Mouse (Mus musculus) ES-Bruce4 (cell line): Measurements from ENCODE around the gene Ttc8. TPM values are rescaled to one million over a fixed set of nuclear protein-coding genes. Genes with fewer than 3 reads are reported as not detected.

Experiments used
- H3K27ac ChIP-seq: 2 replicates; pipeline ENCODE4 v1.5.1; 2012; ENCODE audit warnings: low read length, inconsistent platforms; ENCODE audit not compliant: insufficient read depth
- H3K27me3 ChIP-seq: 2 replicates; pipeline ENCODE4 v1.6.1; 2012; ENCODE audit warnings: mild to moderate bottlenecking, low read length, inconsistent platforms; ENCODE audit not compliant: control insufficient read depth, poor library complexity, insufficient read depth, severe bottlenecking
- H3K36me3 ChIP-seq: 2 replicates; pipeline ENCODE4 v1.6.1; 2012; ENCODE audit warnings: inconsistent platforms, mild to moderate bottlenecking, low read length, moderate library complexity; ENCODE audit not compliant: control insufficient read depth, poor library complexity, insufficient read depth, severe bottlenecking
- H3K4me1 ChIP-seq: one replicate; pipeline ENCODE4 v1.8.1; 2011; ENCODE audit warnings: low read length; ENCODE audit not compliant: control insufficient read depth, insufficient read depth
- H3K4me3 ChIP-seq: 2 replicates; pipeline ENCODE4 v1.5.1; 2011; ENCODE audit warnings: low read depth, mild to moderate bottlenecking, low read length
- H3K9ac ChIP-seq: 2 replicates; pipeline ENCODE4 v1.6.1; 2012; ENCODE audit warnings: low read depth, mild to moderate bottlenecking, inconsistent platforms; ENCODE audit not compliant: poor library complexity, severe bottlenecking
- H3K9me3 ChIP-seq: replicated peaks from 2 replicates; pipeline ENCODE4 v1.6.1; 2012; ENCODE audit warnings: mild to moderate bottlenecking, low read length, inconsistent platforms; ENCODE audit not compliant: control insufficient read depth, poor library complexity, insufficient read depth, severe bottlenecking
- CTCF ChIP-seq: IDR thresholded peaks from one replicate; pipeline ENCODE4 v1.8.1; 2011; ENCODE audit warnings: low read depth, low read length
- EP300 ChIP-seq: IDR thresholded peaks from 2 replicates; pipeline ENCODE4 v1.6.1; 2011; ENCODE audit warnings: low read depth, low read length; ENCODE audit not compliant: insufficient read depth
- POLR2A ChIP-seq: IDR thresholded peaks from one replicate; pipeline ENCODE4 v1.8.1; 2011; ENCODE audit warnings: low read length; ENCODE audit not compliant: insufficient read depth
- polyA plus RNA-seq: library from polyadenylated mRNA; stranded (reverse); fragments of >200 nt; gene quantifications from 2 replicates; pipeline ENCODE4 v1.2.4, GENCODE M21; 2011; ENCODE audit warnings: low read depth; ENCODE audit not compliant: missing spikeins, insufficient read depth, insufficient read length

Ttc8 gene
- polyA plus RNA-seq, 1 experiment, result 9.0 TPM

- no peak overlapping the region for H3K4me3 ChIP-seq
- no peaks in the 10 kb centered on the region for H3K27me3 ChIP-seq
- H3K4me1 ChIP-seq, result no peaks in the 10 kb centered on the region
- H3K27ac ChIP-seq, result no peak overlapping the region
- H3K36me3 ChIP-seq, result no peaks in the 10 kb centered on the region
- TF ChIP-seq CTCF (no peak), POLR2A (no peak), EP300 (no peak)
- no peaks in the 10 kb centered on the region for H3K9me3 ChIP-seq
- no peak overlapping the region for H3K9ac ChIP-seq
These were observed 23.6 kb upstream of the Ttc8 start for GRCm38 (mm10) chr12:98896761-98897160.

GRCm38 (mm10) chr12:98899676-98900075 lies 20.7 kb upstream of the Ttc8 start:
- no peak overlapping the region for H3K9ac ChIP-seq
- TF ChIP-seq POLR2A (no peak), EP300 (no peak), CTCF (no peak)
- H3K27me3 ChIP-seq, result no peaks in the 10 kb centered on the region
- no peaks in the 10 kb centered on the region for H3K36me3 ChIP-seq
- no peaks in the 10 kb centered on the region for H3K9me3 ChIP-seq
- H3K4me3 ChIP-seq, result no peak overlapping the region
- H3K4me1 ChIP-seq, result no peaks in the 10 kb centered on the region
- H3K27ac ChIP-seq, result no peak overlapping the region

DNA sequence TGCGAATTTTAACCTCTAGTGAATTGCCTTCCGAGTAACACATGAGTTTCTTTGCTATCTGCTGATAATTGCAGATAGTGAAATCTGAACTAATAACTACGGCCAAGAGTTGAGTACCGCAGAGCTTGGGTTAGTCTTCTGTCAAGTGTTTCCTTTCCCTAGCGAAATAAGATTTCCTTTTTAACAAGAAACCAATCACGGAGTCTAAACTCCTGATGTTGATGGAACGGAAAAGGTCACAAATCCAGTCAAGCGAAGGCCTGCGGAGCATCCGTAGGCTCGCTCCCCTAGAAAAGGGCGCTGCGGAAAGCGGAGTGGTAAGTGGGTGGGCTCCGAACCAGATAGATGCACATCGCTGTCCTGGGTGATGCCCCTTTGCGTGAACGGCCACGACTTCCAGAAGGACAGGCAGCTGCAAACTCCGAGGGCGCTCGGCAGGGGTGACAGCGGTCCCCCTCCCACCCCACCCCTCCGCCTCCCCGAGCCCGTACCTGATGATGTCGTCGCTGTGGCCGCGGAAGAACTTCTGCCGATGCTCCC lies 20.0 kb upstream of the Ttc8 start:
- peak overlapping the region; percentile 89 for H3K4me3 ChIP-seq
- no peaks in the 10 kb centered on the region for H3K9me3 ChIP-seq
- no peaks in the 10 kb centered on the region for H3K27me3 ChIP-seq
- H3K9ac ChIP-seq, result peak overlapping the region; percentile 94
- H3K27ac ChIP-seq, result no peak overlapping the region
- H3K4me1 ChIP-seq, result no peaks in the 10 kb centered on the region
- no peaks in the 10 kb centered on the region for H3K36me3 ChIP-seq
- TF ChIP-seq CTCF (no peak), POLR2A (no peak), EP300 (no peak)

- no peaks in the 10 kb centered on the region for H3K27me3 ChIP-seq
- H3K4me1 ChIP-seq, result no peaks in the 10 kb centered on the region
- TF ChIP-seq CTCF, result no peak
- no peak for TF ChIP-seq EP300
- no peak for TF ChIP-seq POLR2A
- no peaks in the 10 kb centered on the region for H3K36me3 ChIP-seq
- H3K9me3 ChIP-seq, result no peaks in the 10 kb centered on the region
- H3K27ac ChIP-seq, result no peak within 1 kb of the TSS
- H3K4me3 ChIP-seq, result peak within 1 kb of the TSS; percentile 89
- H3K9ac ChIP-seq, result peak within 1 kb of the TSS; percentile 94
These were observed 19.2 kb upstream of the Ttc8 start, which contains the start of gene Eml5 for GRCm38 (mm10) chr12:98900881-98901801. Eml5 (minus strand) TSS chr12:98901484.

DNA sequence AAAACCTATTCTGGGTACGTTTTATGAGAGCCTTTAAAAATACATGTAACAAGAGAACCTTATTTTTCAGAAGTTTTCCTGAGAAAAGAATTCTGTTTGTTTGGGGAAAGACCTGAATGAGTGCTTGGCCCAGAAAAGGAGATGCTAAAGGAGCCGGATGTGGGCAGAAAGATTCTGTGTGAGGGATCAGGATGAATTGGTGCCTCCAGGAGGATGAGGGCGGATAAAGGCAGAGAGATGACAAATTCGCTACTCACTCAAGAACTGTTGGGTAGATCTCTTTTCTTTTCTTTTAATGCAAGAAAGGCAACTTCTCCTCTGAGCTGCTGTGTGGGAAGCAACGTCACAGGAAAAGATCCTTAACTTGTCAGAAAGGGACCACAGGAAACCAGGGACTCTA lies 14.9 kb upstream of the Ttc8 start:
- TF ChIP-seq CTCF (no peak), EP300 (no peak), POLR2A (no peak)
- no peaks in the 10 kb centered on the region for H3K9me3 ChIP-seq
- no peak overlapping the region for H3K27ac ChIP-seq
- no peaks in the 10 kb centered on the region for H3K4me1 ChIP-seq
- no peaks in the 10 kb centered on the region for H3K27me3 ChIP-seq
- H3K36me3 ChIP-seq, result no peaks in the 10 kb centered on the region
- no peak overlapping the region for H3K4me3 ChIP-seq
- H3K9ac ChIP-seq, result no peak overlapping the region

DNA sequence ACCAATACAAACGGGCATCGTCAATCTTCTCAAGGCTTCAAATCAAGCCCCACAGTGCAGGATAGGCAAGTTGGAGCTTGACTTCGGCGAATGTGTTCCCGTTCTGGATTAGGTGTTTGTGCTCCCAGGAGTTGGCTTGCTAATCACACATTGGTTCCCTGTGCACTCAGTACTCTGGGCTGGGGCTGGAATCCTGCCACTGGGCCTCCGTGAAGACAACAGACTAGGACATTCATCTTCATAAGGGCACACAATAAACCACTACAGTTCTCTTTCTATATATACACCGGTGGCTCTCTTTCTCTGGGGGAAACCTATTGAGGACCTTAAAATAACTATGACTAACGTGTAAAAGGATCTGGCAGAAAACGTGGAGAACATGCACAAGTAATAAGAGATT lies 10.3 kb upstream of the Ttc8 start:
- no peaks in the 10 kb centered on the region for H3K36me3 ChIP-seq
- no peak overlapping the region for H3K27ac ChIP-seq
- H3K4me1 ChIP-seq, result no peaks in the 10 kb centered on the region
- no peaks in the 10 kb centered on the region for H3K27me3 ChIP-seq
- H3K4me3 ChIP-seq, result no peak overlapping the region
- TF ChIP-seq EP300 (no peak), CTCF (no peak), POLR2A (no peak)
- no peaks in the 10 kb centered on the region for H3K9me3 ChIP-seq
- no peak overlapping the region for H3K9ac ChIP-seq
